Mouse (Mus musculus) embryo, embryonic 10.5 days (tissue): ENCODE data around the gene Tle3.

Source experiments
- DNase-seq: peaks from one replicate; pipeline ENCODE4 v3.0.0-alpha.2; 2015; ENCODE audit warnings: low spot score

The Tle3 gene

DNA sequence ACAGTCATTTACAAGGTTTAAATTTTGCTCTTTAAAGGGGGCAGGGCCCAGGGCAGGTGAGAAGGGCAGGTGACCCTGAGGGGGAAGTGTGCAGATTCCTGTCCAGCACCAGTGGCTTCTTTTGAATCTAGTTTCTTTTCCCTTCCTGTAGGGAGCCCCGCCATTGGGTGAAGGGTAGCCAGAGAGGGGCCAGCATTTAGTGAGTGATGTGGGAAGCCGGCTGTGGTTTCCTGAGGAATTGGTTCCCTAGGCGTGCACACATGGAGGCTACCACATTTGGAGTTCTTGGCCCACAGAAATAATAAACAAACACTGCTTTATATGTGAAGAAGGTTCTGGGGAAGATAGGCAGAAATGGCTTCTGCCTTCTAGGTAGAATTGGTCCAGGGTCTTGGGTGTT lies 4.5 kb downstream of the Tle3 start:
- DNase-seq: no peak

DNA sequence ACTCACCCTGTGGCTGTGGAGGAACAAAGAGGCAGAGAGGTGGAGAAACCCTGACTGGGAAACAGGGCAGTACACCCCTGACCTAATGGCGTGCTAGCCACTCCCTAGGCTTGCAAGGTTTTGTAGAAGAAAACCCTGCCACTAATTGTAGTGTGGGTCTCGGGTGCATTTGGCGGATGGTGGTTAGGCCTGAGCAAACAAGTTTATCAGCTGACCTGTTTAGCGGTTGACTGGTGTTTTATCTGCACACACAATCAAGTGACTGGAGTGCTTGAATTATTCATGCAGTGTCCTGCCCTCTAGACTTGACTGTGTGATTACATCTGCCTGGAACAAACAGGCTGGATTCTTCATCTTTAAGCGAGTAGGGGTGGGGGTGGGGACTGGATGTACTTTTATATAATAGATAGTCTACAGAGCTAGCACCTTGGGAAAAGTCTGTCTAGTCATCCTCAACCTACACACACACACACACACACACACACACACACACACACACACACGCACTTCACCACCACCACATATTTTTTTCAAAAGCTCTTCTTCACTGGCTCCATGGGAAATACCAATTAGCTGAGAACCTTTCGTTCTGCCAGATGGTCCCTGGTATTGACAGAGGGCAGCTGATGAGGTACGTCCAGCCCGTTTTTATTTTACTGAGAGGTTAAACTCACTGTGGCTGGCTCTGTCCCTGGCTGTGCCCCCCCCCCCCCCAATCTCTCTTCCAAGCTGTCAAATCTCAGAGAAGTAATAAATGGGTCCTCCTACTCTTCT lies 5.7 kb downstream of the Tle3 start:
- peak; percentile 70 for DNase-seq

DNA sequence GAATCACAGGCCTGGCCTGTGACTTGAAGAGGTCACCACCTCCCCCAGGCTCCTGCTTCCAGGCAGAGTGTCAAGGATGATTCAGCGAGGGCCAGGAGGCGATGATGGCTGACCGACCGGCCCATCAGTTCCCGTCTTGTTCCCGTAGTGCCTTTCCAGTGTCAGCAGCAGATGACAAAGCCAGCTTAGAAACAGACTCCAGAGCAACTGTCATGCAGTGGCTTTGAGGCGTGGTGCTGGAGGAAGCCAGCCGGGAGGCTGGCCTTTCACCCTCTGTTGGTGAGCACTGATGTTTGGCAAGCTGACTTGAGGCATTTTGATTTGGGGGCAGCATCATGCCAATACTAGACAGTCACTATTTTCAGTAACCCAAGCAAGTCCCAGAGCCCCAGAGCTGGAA lies 6.3 kb downstream of the Tle3 start:
- no peak for DNase-seq

DNA sequence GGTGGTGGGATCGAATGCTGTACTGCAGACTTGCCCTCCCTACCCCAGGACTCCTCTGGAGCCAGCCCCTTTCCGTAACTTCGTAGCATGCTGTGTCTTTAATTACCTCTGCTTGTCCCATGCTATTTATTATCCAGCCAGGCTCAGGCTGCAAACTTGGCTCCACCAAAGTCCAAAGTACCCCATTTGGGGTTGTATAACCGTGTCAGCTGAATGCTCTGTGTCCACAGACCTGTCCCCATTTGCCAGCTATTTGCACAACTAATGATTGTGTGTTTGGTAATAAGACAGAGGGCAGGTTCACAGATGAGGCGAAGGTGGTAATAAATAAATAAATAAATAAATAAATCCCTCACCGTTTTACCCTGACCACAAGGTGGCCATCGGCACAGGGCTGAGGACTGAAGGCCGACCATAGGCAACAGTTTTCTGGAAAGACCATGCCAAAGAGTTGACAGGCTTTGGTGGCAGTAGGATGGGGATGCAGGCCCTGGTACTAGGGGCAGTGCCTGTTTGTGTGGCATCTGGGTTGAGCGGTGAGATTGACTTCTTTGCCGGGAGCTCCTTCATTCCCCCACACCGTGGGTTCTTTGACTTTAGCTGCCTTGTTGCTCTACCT lies 7.0 kb downstream of the Tle3 start:
- DNase-seq: no peak

DNA sequence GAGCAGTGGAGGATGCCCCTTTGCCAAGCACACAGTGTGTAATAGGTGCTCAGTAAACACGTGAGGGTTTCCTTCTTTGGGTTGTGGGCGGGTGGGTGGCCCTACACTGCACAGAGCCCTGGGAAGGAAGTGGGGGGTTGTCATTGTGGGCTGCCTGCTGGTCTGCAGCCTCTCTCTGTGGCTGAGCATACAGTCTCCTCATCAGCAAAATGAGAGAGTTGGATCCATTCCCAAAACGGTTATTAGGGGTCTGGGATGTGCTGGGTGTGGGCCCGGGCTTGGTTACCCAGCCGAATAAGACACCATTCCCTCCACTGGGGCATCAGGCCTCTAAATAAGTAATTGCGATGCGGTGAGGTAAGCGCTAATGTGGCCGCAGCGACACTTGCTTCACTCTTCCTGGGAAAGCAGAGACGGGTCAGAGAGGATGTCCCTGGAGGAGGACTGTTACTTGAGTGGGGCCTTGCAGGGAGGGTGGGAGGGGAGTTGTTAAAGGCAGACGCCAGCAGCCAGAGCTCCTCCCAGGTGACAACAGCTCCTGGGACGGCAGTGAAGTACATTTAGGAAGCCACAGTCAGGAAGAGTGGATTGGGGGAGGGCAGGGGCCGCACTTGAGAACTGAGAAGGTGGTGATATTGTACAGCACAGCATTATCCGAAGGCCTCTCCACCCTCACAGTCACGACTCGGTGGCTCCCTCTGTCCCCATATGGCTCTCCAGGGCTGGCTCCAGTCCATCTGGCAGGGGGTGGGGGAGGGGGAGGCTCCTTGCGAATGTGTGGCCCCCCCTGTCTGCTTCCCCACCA lies 8.3 kb downstream of the Tle3 start:
- no peak for DNase-seq

DNA sequence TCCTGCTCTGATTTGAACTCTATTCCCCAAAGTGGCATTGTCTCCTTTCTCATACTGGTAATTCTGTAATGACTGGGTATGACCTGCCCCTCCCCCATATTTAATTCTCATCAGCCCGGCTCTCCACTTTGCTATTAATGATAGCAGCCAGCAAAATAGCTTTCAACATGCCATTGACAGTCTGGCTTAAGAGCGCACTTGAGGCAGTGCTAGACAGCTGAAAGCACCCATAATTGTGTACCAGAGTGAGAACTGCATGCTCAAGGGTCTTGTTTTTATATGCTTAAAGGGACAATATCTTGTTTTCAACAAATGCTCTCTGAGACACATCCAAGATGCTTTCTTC lies 8.9 kb downstream of the Tle3 start:
- no peak for DNase-seq

DNA sequence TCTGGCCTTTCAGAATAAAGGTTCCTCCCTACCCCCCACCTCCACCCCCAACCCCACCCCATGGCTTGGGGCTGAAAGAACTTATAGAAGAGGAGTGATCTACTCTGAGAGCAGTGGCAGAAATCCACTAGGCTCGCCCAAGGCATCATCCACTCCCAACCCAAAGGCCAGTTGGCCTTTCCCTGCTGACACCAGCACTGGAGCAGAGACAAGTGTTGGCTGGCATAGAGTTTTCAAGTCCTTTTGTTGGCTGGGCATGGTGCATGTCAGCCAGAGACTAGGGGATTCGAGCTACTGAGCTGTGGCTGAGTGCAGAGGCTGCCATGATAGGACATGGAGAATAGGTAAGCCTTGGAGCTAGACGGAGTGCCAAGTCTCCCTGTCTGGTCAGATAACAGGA lies 9.3 kb downstream of the Tle3 start:
- DNase-seq: no peak

DNA sequence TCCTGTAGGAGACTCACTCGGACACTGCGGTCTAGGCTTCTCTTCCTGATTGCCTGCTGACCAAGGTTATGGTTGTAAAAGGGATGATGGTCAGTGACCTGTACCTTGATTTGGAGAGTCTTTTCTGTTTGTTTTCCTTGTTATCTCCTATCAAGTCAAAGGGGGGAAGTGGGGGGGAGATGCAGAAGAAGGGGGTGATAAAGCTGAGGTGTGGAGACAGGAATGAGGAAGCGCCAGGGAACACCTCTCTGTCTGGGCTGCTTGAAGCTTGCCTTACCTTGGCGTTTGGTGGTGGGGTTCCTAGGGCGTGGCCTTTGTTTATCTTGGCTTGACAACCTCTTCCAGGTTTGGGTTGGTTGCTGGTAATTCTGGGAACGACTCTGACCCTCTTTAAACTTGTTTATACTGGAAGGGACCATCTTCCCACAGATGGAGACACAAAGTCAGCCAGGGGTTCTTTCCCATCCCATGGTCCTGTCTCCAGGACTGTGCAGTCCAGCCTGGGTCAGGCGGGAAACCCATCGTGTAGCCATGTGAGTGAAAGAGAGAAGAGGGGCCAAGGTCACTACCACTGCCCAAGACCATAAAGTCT lies 10.5 kb downstream of the Tle3 start:
- no peak for DNase-seq

DNA sequence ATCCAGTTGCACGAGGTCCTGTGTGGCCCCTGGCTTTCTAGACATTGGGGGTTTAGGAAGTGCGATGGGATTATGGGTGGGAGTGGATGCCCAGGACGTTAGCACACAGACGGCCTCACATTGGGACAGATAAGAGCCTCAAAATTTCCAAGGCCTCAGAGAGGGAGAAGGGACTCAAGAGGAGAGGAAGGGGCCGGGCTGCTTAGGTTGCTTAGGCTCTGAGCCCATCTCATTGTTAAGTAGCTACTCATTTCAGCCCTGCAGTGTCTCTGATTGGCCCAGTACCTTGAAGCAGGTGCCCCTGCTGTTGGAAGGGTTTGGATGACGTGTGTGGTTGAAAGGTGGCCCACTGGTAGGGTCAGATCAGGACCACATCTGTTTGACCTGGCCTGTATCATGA lies 11.9 kb downstream of the Tle3 start:
- no peak for DNase-seq

DNA sequence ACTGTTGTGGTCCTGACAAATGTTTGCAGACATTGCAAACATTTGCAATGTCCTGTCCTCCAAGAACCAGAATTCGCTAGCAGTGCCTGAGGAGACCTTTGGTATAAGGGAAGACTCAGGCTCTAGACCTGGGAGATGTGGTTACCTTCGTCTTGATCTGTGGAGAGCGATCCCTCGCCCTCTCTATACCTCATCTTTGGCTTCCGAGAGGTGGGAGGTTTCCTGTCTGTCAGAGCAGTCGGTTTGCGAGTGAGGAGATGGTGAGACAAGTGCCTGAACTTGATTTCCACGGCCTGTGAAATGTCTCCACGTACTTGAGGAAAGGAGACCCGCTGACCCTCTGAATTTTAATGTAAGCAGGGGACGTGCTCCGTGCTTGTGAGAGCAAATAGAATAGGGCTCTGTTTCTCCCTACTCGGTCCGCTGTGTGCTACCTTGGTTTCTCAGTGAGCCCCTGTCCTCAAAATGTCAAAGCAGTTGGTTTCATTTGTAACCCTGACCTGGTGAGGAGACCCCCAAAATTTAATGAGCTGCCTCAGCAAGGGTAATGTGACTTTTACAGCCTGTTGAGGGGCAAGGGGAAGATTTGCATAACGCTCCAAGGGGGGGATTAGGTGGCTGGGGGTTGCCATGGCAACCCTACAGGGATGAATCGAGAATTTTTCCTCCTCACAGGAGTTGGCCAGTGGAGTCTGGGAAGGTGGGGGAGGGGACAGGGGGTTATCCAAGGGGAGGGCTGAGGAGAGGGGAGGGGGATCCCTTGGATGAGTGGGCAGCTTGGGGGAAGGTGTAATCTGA lies 12.7 kb downstream of the Tle3 start:
- DNase-seq: peak; percentile 94

DNA sequence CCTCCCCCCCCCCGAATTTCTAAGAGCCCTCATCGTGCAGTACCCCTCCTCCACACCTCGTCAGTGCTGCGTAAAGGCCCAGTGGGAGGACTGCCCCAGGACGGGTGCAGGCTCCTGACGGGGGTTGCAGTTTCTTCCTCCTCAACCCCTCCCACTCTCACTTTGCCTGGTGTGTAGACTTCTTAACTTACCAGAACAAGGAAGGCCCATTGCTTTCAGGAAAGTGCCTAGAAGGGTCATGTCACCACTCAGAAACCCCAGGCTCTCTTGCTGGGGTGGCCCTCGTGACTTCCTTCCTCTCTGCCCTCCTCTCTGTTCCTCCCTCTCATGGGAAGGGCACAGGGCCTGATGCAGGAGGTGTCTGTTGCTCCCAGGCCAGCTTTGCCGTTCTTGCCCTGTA lies 13.6 kb downstream of the Tle3 start:
- DNase-seq: no peak

DNA sequence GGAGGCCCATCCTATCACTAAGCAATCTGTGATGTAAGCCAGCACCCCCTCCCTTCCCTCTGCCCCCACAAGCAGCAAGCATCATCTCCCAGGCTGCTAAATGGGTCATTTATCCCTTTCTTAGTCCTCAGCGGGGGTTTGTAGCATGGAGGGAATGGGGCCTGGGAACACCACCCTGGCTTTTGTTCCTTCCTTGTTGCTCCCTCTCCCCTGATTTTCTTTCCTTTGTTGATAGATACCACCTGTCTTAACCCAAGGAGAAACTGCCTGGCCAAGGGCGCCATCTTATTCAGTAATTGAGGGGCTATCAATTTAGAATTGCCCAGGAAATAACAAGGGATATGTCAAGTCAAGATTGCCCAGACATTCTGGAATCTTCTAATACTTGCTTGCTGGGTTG lies 14.1 kb downstream of the Tle3 start:
- no peak for DNase-seq

DNA sequence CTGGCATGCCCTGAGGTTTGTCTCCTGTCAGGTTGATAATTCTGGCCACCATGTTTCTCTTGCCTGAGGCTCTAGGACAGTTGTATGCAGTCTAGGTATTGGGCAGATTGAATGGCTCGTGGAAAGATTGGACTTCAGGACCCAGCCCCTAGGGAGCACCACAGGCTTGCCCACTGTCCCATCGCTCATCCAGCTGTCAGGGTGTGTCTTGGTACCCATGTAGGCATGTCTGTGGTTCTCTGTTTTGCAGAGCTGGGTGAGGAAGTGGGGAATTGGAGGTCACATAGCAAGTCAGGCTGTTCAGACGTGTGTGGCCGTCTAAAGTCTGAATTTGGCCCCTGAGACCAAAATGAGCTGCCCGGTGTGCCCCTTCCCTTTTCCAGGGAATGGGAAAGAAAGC lies 15.6 kb downstream of the Tle3 start:
- no peak for DNase-seq

DNA sequence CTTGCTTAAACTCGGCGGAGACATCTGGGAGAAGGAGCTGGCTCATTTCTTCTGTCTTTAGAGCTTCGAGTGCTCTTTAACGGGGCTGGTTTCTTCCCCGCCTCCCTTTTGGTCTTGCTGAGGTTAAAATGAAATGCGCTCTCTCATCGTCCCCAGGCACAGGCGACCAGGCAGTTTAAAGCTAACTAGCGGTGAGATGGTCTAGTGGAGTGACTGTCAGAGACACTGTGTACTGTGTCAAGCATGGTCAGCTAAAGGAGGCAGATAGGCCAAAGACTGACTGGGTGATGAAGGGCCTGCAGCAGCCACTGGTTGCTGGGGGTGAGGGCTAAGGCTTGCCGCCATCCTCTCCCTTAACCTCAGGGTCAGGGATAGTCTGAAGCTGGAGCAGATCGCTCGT lies 16.0 kb downstream of the Tle3 start:
- DNase-seq: no peak

DNA sequence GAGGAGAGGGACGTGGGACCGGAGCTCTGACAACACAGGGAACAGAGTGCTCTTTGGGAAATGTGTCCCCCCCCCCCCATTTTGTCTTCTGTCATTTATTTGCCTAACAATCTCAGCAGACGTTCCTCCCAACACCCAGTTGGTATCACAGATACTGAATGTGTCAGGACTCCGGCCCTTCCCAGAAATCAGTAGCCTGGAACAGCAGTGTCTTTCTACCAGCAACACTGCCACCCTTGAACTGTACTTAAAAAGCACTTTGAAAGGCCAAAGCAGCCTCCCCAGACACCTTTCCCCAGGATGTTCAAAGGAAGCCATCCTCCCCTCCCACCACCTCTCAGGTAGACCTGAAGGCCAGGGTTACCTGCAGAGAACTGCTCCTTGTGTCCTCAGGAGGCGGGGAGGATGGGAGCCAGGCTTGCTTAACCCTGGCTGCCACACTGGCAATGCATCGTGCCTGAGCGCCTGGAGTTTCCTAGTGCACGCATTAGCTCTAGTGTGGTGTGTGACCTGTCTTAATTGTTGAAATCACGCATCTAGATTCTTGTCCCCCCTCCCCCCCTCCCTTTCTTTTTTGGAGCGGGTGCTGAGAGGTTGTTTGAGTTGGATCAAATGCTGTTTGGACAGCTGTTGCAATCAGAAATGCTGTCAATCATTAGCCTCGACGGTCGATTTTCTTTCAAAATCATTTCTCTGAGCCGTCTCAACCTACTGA lies 16.7 kb downstream of the Tle3 start:
- no peak for DNase-seq

DNA sequence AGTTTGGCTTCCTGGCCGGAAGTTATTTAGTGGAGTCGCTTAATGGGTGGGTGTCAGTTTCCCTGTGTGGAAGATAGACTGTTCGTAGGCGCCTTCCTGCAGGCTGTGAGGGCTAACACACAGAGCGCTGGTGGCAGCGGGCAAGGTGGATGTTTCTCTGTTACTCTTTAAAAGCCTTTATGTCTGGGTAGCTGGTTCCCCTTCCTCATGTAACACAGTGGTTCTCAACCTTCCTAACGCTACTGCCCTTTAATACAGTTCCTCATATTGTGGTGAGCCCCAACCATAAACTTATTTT lies 17.2 kb downstream of the Tle3 start:
- no peak for DNase-seq

DNA sequence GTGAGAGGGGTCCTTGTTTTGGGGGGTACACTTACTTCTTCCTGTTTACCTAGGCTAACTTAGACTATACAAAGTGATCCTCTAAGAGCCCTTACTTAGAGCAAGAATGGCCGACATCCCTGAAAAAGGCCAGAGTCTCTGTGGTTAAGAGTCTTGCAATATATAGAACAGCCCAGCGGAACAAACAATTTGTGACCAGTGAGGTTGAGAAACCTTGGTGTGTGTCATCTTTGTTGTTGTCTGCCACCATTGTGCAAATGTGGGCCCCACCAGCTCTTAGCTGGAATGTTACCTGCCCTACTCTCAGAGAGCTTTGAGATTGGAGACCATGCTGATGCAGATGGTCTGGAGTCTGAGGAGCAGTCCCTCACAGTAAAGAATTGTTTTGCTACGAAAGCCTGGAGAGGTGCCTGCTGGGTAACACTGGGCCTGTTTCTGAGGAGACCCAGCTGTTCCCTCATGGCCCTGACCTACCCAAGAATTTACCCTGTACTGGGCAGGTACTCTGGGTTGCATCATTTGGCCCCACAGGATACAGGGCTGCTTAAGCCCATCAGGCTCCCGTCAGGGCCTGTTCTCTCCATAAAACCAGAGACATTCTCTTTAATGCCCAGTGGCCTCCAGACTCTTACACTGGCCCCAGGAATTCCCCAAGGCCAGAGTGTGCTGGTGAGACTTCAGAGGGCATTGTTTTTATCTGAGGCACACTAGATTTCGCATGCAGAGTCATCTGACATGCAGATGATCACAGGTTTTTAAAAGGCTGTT lies 19.6 kb downstream of the Tle3 start:
- no peak for DNase-seq

DNA sequence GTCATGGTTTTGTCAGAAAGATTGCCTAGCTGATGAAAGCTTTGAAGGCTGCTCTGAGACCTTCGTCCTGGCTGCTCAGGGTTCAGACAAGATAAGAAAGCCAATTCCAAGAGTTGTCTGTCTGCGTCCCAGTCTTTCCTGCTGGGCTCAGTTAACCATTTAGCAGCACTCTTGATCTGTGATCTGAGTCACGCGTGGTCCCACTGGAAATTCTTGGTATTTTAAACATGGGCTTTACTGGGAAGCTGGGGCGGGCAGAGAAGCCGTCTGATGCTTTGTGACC lies 20.1 kb downstream of the Tle3 start:
- no peak for DNase-seq

DNA sequence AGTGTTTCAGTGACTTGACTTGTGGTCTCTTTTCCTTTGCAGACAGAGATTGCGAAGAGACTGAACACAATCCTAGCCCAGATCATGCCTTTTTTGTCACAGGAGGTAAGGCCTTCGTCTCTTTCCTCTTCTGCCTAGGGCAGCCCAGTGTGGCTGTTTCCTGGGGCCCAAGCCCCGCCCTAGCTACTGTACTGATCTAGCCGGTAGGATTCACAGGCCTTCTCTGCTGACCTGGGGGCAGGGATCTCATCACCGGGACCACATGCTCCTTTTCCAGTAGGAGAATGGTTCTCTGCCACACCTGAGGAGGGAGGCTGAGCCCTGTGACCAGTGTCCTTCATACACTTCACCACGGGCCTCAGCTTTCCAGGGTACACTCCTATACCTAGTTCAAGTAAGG lies 21.0 kb downstream of the Tle3 start:
- no peak for DNase-seq

DNA sequence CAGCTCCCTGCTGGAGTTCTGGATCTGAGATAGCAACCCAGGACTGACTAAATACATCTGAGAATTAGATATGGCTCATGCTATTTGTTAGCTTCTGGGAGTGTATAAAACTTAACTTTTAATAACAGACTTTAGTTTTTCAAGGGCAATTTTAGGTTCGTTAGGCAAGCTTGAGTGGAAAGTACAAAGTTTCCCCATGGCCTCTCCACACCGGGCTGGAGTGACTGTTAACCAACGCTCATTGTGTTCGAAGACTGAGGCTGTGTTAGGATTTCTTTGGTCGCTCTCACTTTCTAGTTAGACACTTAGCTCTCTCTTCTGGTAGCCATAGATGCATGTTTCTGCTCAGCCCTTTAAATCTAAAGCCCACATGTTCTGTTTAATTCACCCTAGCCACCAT lies 21.7 kb downstream of the Tle3 start:
- DNase-seq: no peak

DNA sequence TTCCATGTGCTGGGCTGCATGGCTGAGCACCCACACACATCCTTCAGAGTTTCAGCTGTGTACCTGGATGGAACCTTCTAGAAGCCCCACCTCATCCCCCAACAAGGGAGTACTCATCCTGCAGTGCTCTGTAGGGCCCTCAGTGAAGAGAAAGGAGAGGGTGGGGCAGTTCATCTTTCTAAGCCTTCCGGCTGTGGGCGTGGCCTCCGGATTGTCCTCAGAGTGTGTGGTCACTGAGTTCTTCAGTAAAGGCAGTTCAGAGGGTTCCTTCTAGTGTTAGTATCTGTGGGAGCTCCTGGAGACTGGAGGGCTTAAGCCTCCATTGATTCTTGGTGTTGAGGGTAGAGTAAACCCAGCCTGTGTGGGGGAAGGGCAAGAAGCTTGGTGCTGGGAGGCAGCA lies 22.9 kb downstream of the Tle3 start:
- DNase-seq: no peak
